Mouse (Mus musculus): Measurements from ENCODE around the gene Chaf1a. TPM values are rescaled to one million over a fixed set of nuclear protein-coding genes. Genes with fewer than 3 reads are reported as not detected.

Gene Chaf1a
- polyA plus RNA-seq, 1 experiment from 2014 or later = 16.6 TPM

GRCm38 (mm10) chr17:56021161-56021910 lies 18.9 kb upstream of the Chaf1a start:
- WGBS (ENCODE audit: insufficient replicate concordance) = 64% methylated on average over 4 of the region's 4 CpGs
- peaks cover 48% of the 10 kb centered on the region for H3K4me1 ChIP-seq (replicated peaks)
- H3K36me3 ChIP-seq (replicated peaks) = peaks cover 58% of the 10 kb centered on the region
- no peak overlapping the region for H3K9ac ChIP-seq
- no peak overlapping the region for H3K4me3 ChIP-seq (replicated peaks)
- H3K4me2 ChIP-seq = no peak overlapping the region
- no peak for ATAC-seq (ENCODE audit: insufficient read depth)
- no peaks in the 10 kb centered on the region for H3K9me3 ChIP-seq (replicated peaks)
- H3K27ac ChIP-seq (replicated peaks) = no peak overlapping the region
- no peaks in the 10 kb centered on the region for H3K27me3 ChIP-seq

GRCm38 (mm10) chr17:56022131-56022988 lies 17.9 kb upstream of the Chaf1a start:
- WGBS (ENCODE audit: insufficient replicate concordance) = 70% methylated on average over 2 of the region's 2 CpGs
- Histone ChIP-seq H3K9me3 (replicated peaks) (no peaks in the 10 kb centered on the region), H3K4me1 (replicated peaks) (peaks cover 51% of the 10 kb centered on the region), H3K4me2 (no peak overlapping the region), H3K9ac (no peak overlapping the region), H3K27me3 (no peaks in the 10 kb centered on the region), H3K27ac (replicated peaks) (no peak overlapping the region), H3K4me3 (replicated peaks) (no peak overlapping the region), H3K36me3 (replicated peaks) (peaks cover 51% of the 10 kb centered on the region)
- ATAC-seq (ENCODE audit: insufficient read depth) = no peak

GRCm38 (mm10) chr17:56022989-56023290 lies 17.3 kb upstream of the Chaf1a start:
- H3K9ac ChIP-seq = no peak overlapping the region
- H3K4me1 ChIP-seq (replicated peaks) = peaks cover 55% of the 10 kb centered on the region
- H3K27me3 ChIP-seq = no peaks in the 10 kb centered on the region
- no peak for ATAC-seq (ENCODE audit: insufficient read depth)
- H3K9me3 ChIP-seq (replicated peaks) = no peaks in the 10 kb centered on the region
- H3K4me2 ChIP-seq = no peak overlapping the region
- H3K27ac ChIP-seq (replicated peaks) = no peak overlapping the region
- WGBS (ENCODE audit: insufficient replicate concordance) = 77% methylated on average over 4 of the region's 4 CpGs
- no peak overlapping the region for H3K4me3 ChIP-seq (replicated peaks)
- peaks cover 45% of the 10 kb centered on the region for H3K36me3 ChIP-seq (replicated peaks)

GRCm38 (mm10) chr17:56023386-56023785 lies 16.9 kb upstream of the Chaf1a start:
- H3K27me3 ChIP-seq = no peaks in the 10 kb centered on the region
- no peak overlapping the region for H3K9ac ChIP-seq
- peaks cover 44% of the 10 kb centered on the region for H3K36me3 ChIP-seq (replicated peaks)
- H3K4me2 ChIP-seq = no peak overlapping the region
- H3K27ac ChIP-seq (replicated peaks) = no peak overlapping the region; the same call in 1 of the 2 replicates
- 27% methylated on average over 5 of the region's 5 CpGs for WGBS (ENCODE audit: insufficient replicate concordance)
- no peak for ATAC-seq (ENCODE audit: insufficient read depth)
- H3K4me3 ChIP-seq (replicated peaks) = no peak overlapping the region
- peaks cover 56% of the 10 kb centered on the region for H3K4me1 ChIP-seq (replicated peaks)
- no peaks in the 10 kb centered on the region for H3K9me3 ChIP-seq (replicated peaks)

- H3K27me3 ChIP-seq = no peaks in the 10 kb centered on the region
- 40% methylated on average over 2 of the region's 2 CpGs for WGBS (ENCODE audit: insufficient replicate concordance)
- H3K4me1 ChIP-seq (replicated peaks) = peaks cover 60% of the 10 kb centered on the region
- no peak overlapping the region for H3K9ac ChIP-seq
- H3K4me2 ChIP-seq = no peak overlapping the region
- H3K9me3 ChIP-seq (replicated peaks) = no peaks in the 10 kb centered on the region
- H3K4me3 ChIP-seq (replicated peaks) = no peak overlapping the region
- peaks cover 43% of the 10 kb centered on the region for H3K36me3 ChIP-seq (replicated peaks)
- ATAC-seq (ENCODE audit: insufficient read depth) = no peak
- no peak overlapping the region for H3K27ac ChIP-seq (replicated peaks)
These were observed 15.8 kb upstream of the Chaf1a start for GRCm38 (mm10) chr17:56024476-56024875.

- H3K9ac ChIP-seq = no peak overlapping the region
- 66% methylated on average over 5 of the region's 5 CpGs for WGBS (ENCODE audit: insufficient replicate concordance)
- H3K9me3 ChIP-seq (replicated peaks) = no peaks in the 10 kb centered on the region
- no peak for ATAC-seq (ENCODE audit: insufficient read depth)
- peaks cover 65% of the 10 kb centered on the region for H3K4me1 ChIP-seq (replicated peaks)
- no peaks in the 10 kb centered on the region for H3K27me3 ChIP-seq
- H3K36me3 ChIP-seq (replicated peaks) = peaks cover 42% of the 10 kb centered on the region
- H3K4me3 ChIP-seq (replicated peaks) = no peak overlapping the region
- no peak overlapping the region for H3K4me2 ChIP-seq
- H3K27ac ChIP-seq (replicated peaks) = no peak overlapping the region
These were observed 15.3 kb upstream of the Chaf1a start for GRCm38 (mm10) chr17:56024931-56025330.

GRCm38 (mm10) chr17:56026303-56026702 lies 13.9 kb upstream of the Chaf1a start:
- no peak overlapping the region for H3K4me3 ChIP-seq (replicated peaks)
- H3K9ac ChIP-seq = no peak overlapping the region
- H3K36me3 ChIP-seq (replicated peaks) = peaks cover 37% of the 10 kb centered on the region
- no peak overlapping the region for H3K27ac ChIP-seq (replicated peaks)
- peaks cover 74% of the 10 kb centered on the region for H3K4me1 ChIP-seq (replicated peaks)
- no peak for ATAC-seq (ENCODE audit: insufficient read depth)
- H3K27me3 ChIP-seq = no peaks in the 10 kb centered on the region
- H3K4me2 ChIP-seq = no peak overlapping the region
- 69% methylated on average over 1 of the region's 1 CpGs for WGBS (ENCODE audit: insufficient replicate concordance)
- no peaks in the 10 kb centered on the region for H3K9me3 ChIP-seq (replicated peaks)

GRCm38 (mm10) chr17:56026881-56027280 lies 13.4 kb upstream of the Chaf1a start:
- Histone ChIP-seq H3K9me3 (replicated peaks) (no peaks in the 10 kb centered on the region), H3K4me1 (replicated peaks) (peaks cover 74% of the 10 kb centered on the region)

GRCm38 (mm10) chr17:56027801-56028441 lies 12.3 kb upstream of the Chaf1a start:
- Histone ChIP-seq H3K9me3 (replicated peaks) (no peaks in the 10 kb centered on the region), H3K36me3 (replicated peaks) (peaks cover 40% of the 10 kb centered on the region), H3K9ac (no peak overlapping the region), H3K4me3 (replicated peaks) (no peak overlapping the region), H3K27ac (replicated peaks) (no peak overlapping the region), H3K4me1 (replicated peaks) (peaks cover 74% of the 10 kb centered on the region), H3K4me2 (no peak overlapping the region), H3K27me3 (no peaks in the 10 kb centered on the region)
- ATAC-seq (ENCODE audit: insufficient read depth) = no peak
- WGBS (ENCODE audit: insufficient replicate concordance) = 78% methylated on average over 5 of the region's 5 CpGs

More at GRCm38 (mm10) chr17:56026881-56027280, 13.4 kb upstream of the Chaf1a start:
- 57% methylated on average over 1 of the region's 1 CpGs for WGBS (ENCODE audit: insufficient replicate concordance)
- Histone ChIP-seq H3K27ac (replicated peaks) (no peak overlapping the region), H3K9ac (no peak overlapping the region), H3K36me3 (replicated peaks) (peaks cover 36% of the 10 kb centered on the region), H3K27me3 (no peaks in the 10 kb centered on the region), H3K4me2 (no peak overlapping the region), H3K4me3 (replicated peaks) (no peak overlapping the region)
- ATAC-seq (ENCODE audit: insufficient read depth) = no peak

- ATAC-seq (ENCODE audit: insufficient read depth) = no peak
- Histone ChIP-seq H3K4me2 (no peak overlapping the region), H3K27ac (replicated peaks) (peak overlapping the region; percentile 33; the same call in 1 of the 2 replicates), H3K4me3 (replicated peaks) (no peak overlapping the region), H3K4me1 (replicated peaks) (peaks cover 77% of the 10 kb centered on the region), H3K9me3 (replicated peaks) (no peaks in the 10 kb centered on the region), H3K36me3 (replicated peaks) (peaks cover 50% of the 10 kb centered on the region), H3K27me3 (no peaks in the 10 kb centered on the region), H3K9ac (no peak overlapping the region)
- WGBS (ENCODE audit: insufficient replicate concordance) = 77% methylated on average over 9 of the region's 9 CpGs
These were observed 9.9 kb upstream of the Chaf1a start for GRCm38 (mm10) chr17:56030238-56030870.

- no peaks in the 10 kb centered on the region for H3K27me3 ChIP-seq
- peaks cover 79% of the 10 kb centered on the region for H3K4me1 ChIP-seq (replicated peaks)
- H3K9ac ChIP-seq = no peak overlapping the region
- ATAC-seq (ENCODE audit: insufficient read depth) = peak; percentile 32; the same call in 1 of the 2 replicates
- WGBS (ENCODE audit: insufficient replicate concordance) = 24% methylated on average over 5 of the region's 5 CpGs
- H3K36me3 ChIP-seq (replicated peaks) = peaks cover 50% of the 10 kb centered on the region
- H3K4me2 ChIP-seq = no peak overlapping the region
- no peak overlapping the region; the same call in 1 of the 2 replicates for H3K27ac ChIP-seq (replicated peaks)
- no peak overlapping the region for H3K4me3 ChIP-seq (replicated peaks)
- no peaks in the 10 kb centered on the region for H3K9me3 ChIP-seq (replicated peaks)
These were observed 9.3 kb upstream of the Chaf1a start for GRCm38 (mm10) chr17:56030919-56031318.

Data from liver, embryonic 15.5 days (tissue).